Mouse (Mus musculus) MEL (cell line): ENCODE data around the gene Ank2. TPM values are rescaled to one million over a fixed set of nuclear protein-coding genes. Genes with fewer than 3 reads are reported as not detected.

ENCODE experiments used
- DNase-seq: peaks from one replicate; pipeline ENCODE4 v3.0.0; 2011; ENCODE audit warnings: low read depth, low spot score
- H3K27ac ChIP-seq: 2 replicates; pipeline ENCODE4 v1.5.1; 2012; ENCODE audit warnings: low read depth, mild to moderate bottlenecking, control low read depth, low read length, moderate library complexity; ENCODE audit not compliant: control insufficient read depth
- H3K27me3 ChIP-seq, 2 experiments: fragments of 150-350 bp in 1 of 2; sonication (generic) in 1 of 2; 2 replicates each; pipeline ENCODE4 v1.6.1; 2012; ENCODE audit warnings: low read length in 2 of 2, mild to moderate bottlenecking in 2 of 2, improper control_type of control experiment in 1 of 2, moderate library complexity in 1 of 2; ENCODE audit not compliant: insufficient read depth in 2 of 2, control insufficient read depth in 1 of 2
- H3K36me3 ChIP-seq, 2 experiments: 2 replicates each; pipeline ENCODE4 v1.6.1; 2012 to 2014; ENCODE audit warnings: low read length in 2 of 2, improper control_type of control experiment in 1 of 2, inconsistent platforms in 1 of 2, mild to moderate bottlenecking in 1 of 2; ENCODE audit not compliant: insufficient read depth in 2 of 2, control insufficient read depth in 1 of 2
- H3K4me1 ChIP-seq, 2 experiments: fragments of 150-350 bp in 1 of 2; sonication (generic) in 1 of 2; 2 replicates each; pipeline ENCODE4 v1.6.1; 2012; ENCODE audit warnings: low read length in 2 of 2, improper control_type of control experiment in 1 of 2, mild to moderate bottlenecking in 1 of 2; ENCODE audit not compliant: insufficient read depth in 2 of 2, control insufficient read depth in 1 of 2
- H3K4me3 ChIP-seq, 2 experiments: fragments of 150-350 bp in 1 of 2; sonication (generic) in 1 of 2; 2 replicates each; pipeline ENCODE4 v1.5.1; 2012; ENCODE audit warnings: low read depth in 2 of 2, low read length in 2 of 2, mild to moderate bottlenecking in 2 of 2, moderate library complexity in 2 of 2, control low read depth in 1 of 2, improper control_type of control experiment in 1 of 2; ENCODE audit not compliant: control insufficient read depth in 1 of 2, insufficient read depth in 1 of 2
- H3K79me2 ChIP-seq: 2 replicates; pipeline ENCODE4 v1.6.1; 2012; ENCODE audit warnings: mild to moderate bottlenecking, low read length, moderate library complexity; ENCODE audit not compliant: control insufficient read depth, poor library complexity, insufficient read depth
- H3K9ac ChIP-seq: 2 replicates; pipeline ENCODE4 v1.6.1; 2012; ENCODE audit warnings: low read depth, mild to moderate bottlenecking, control low read depth, low read length, moderate library complexity; ENCODE audit not compliant: control insufficient read depth, poor library complexity, severe bottlenecking
- H3K9me3 ChIP-seq: fragments of 150-350 bp; sonication (generic); replicated peaks from 2 replicates; pipeline ENCODE4 v1.6.1; 2012; ENCODE audit warnings: mild to moderate bottlenecking, low read length, improper control_type of control experiment, moderate library complexity; ENCODE audit not compliant: insufficient read depth
- CTCF ChIP-seq, 3 experiments: IDR thresholded peaks in 2 of 3; conservative IDR thresholded peaks in 1 of 3; 2 replicates each; pipeline ENCODE4 v1.5.1; 2011 to 2012; ENCODE audit warnings: low read length in 3 of 3, low read depth in 2 of 3, mild to moderate bottlenecking in 2 of 3, improper control_type of control experiment in 1 of 3, inconsistent platforms in 1 of 3, mixed read lengths in 1 of 3, moderate library complexity in 1 of 3; ENCODE audit not compliant: control insufficient read depth in 1 of 3, insufficient read depth in 1 of 3, poor library complexity in 1 of 3, severe bottlenecking in 1 of 3
- E2F4 ChIP-seq: IDR thresholded peaks from 2 replicates; pipeline ENCODE4 v1.6.1; 2011; ENCODE audit warnings: low read depth, low read length, improper control_type of control experiment, borderline replicate concordance
- GABPA ChIP-seq: IDR thresholded peaks from 2 replicates; pipeline ENCODE4 v1.6.1; 2012; ENCODE audit warnings: low read depth, mild to moderate bottlenecking, inconsistent platforms, low read length, improper control_type of control experiment, moderate library complexity
- KAT2A ChIP-seq: conservative IDR thresholded peaks from 2 replicates; pipeline ENCODE4 v1.6.1; 2012; ENCODE audit warnings: low read depth, low read length, improper control_type of control experiment, inconsistent platforms
- MAX ChIP-seq: IDR thresholded peaks from 2 replicates; pipeline ENCODE4 v1.6.1; 2011; ENCODE audit warnings: low read length, improper control_type of control experiment
- MAZ ChIP-seq: IDR thresholded peaks from 2 replicates; pipeline ENCODE4 v1.6.1; 2012; ENCODE audit warnings: low read depth, mild to moderate bottlenecking, inconsistent platforms, low read length, improper control_type of control experiment
- MYC ChIP-seq: IDR thresholded peaks from 2 replicates; pipeline ENCODE4 v1.6.1; 2011; ENCODE audit warnings: low read depth, mild to moderate bottlenecking, low read length, improper control_type of control experiment, moderate library complexity
- NELFE ChIP-seq: IDR thresholded peaks from 2 replicates; pipeline ENCODE4 v1.6.1; 2011; ENCODE audit warnings: low read depth, low read length, improper control_type of control experiment
- POLR2AphosphoS5 ChIP-seq: IDR thresholded peaks from 2 replicates; pipeline ENCODE4 v1.6.1; 2012; ENCODE audit warnings: low read depth, borderline replicate concordance, mild to moderate bottlenecking, inconsistent platforms, low read length, moderate library complexity, mixed read lengths
- SIN3A ChIP-seq: IDR thresholded peaks from 2 replicates; pipeline ENCODE4 v1.6.1; 2012; ENCODE audit warnings: low read length, improper control_type of control experiment, inconsistent platforms
- USF1 ChIP-seq: IDR thresholded peaks from 2 replicates; pipeline ENCODE4 v1.6.1; 2014; ENCODE audit warnings: low read depth, mild to moderate bottlenecking, inconsistent platforms, low read length, improper control_type of control experiment, moderate library complexity
- ZC3H11A ChIP-seq: IDR thresholded peaks from 2 replicates; pipeline ENCODE4 v1.6.1; 2012; ENCODE audit warnings: low read depth, mild to moderate bottlenecking, inconsistent platforms, low read length, improper control_type of control experiment
- ZKSCAN1 ChIP-seq: IDR thresholded peaks from 2 replicates; pipeline ENCODE4 v1.6.1; 2012; ENCODE audit warnings: low read depth, mild to moderate bottlenecking, inconsistent platforms, low read length, improper control_type of control experiment, moderate library complexity
- ZMIZ1 ChIP-seq: IDR thresholded peaks from 2 replicates; pipeline ENCODE4 v1.6.1; 2012; ENCODE audit warnings: low read depth, mild to moderate bottlenecking, inconsistent platforms, low read length, improper control_type of control experiment, moderate library complexity
- ZNF384 ChIP-seq: IDR thresholded peaks from 2 replicates; pipeline ENCODE4 v1.6.1; 2012; ENCODE audit warnings: low read depth, mild to moderate bottlenecking, inconsistent platforms, low read length, improper control_type of control experiment
- polyA plus RNA-seq, 2 experiments: library from polyadenylated mRNA; stranded (reverse) in 1 of 2; unstranded in 1 of 2; fragments of >175 nt in 1 of 2; fragments of >200 nt in 1 of 2; gene quantifications; 2 replicates each; pipeline versions ENCODE4 v1.2.1 to v1.2.4; 2012; ENCODE audit warnings: low replicate concordance in 2 of 2, low read depth in 1 of 2; ENCODE audit not compliant: insufficient read length in 2 of 2, insufficient read depth in 1 of 2, missing spikeins in 1 of 2
- total RNA-seq: library from RNA; depleted of rRNA; stranded (reverse); fragments of 300-350 nt; gene quantifications from 2 replicates; pipeline ENCODE4 v1.2.3, GENCODE M21; 2012

Ank2 gene
- total and polyA plus RNA-seq, 3 experiments = 2.7 to 4.5 TPM; not detected in 1

GRCm38 (mm10) chr3:127374190-127374710 is 124.9 kb downstream of the Ank2 start:
- no peaks in the 10 kb centered on the region for H3K9me3 ChIP-seq

GRCm38 (mm10) chr3:127371774-127372173 is 127.4 kb downstream of the Ank2 start:
- TF ChIP-seq MAZ (no peak), SIN3A (no peak), CTCF (IDR thresholded peaks at IDR 0.05 in 2 of 3, conservative IDR thresholded peaks at IDR 0.05 in 1 of 3; ENCODE audit: control insufficient read depth in 1 of 3, insufficient read depth in 1 of 3, low read depth in 2 of 3, low read length in 3 of 3, poor library complexity in 1 of 3, severe bottlenecking in 1 of 3) (peak in 2 of 3 experiments; percentile 13 to 31; a peak in 3 of 6 replicates), USF1 (no peak), ZMIZ1 (no peak), E2F4 (no peak), GABPA (no peak), ZC3H11A (no peak), KAT2A (no peak), NELFE (no peak), ZNF384 (peak; percentile 85), MYC (no peak)
- Histone ChIP-seq H3K27me3 (no peaks in the 10 kb centered on the region), H3K4me3 (no peak overlapping the region), H3K9me3 (no peaks in the 10 kb centered on the region), H3K36me3 (no peaks in the 10 kb centered on the region), H3K9ac (no peak overlapping the region), H3K79me2 (no peaks in the 10 kb centered on the region), H3K27ac (no peak overlapping the region), H3K4me1 (no peaks in the 10 kb centered on the region)
- peak; percentile 13 for DNase-seq

More at GRCm38 (mm10) chr3:127374190-127374710, 124.9 kb downstream of the Ank2 start:
- no peak for TF ChIP-seq MYC
- no peak for TF ChIP-seq MAX
- no peak for TF ChIP-seq USF1
- TF ChIP-seq MAZ = no peak
- Histone ChIP-seq H3K79me2 (no peaks in the 10 kb centered on the region), H3K36me3 (no peaks in the 10 kb centered on the region), H3K27ac (no peak overlapping the region), H3K9ac (no peak overlapping the region), H3K27me3 (no peaks in the 10 kb centered on the region), H3K4me3 (no peak overlapping the region), H3K4me1 (no peaks in the 10 kb centered on the region)
- DNase-seq = peak; percentile 36

- Histone ChIP-seq H3K79me2 (no peaks in the 10 kb centered on the region), H3K9me3 (no peaks in the 10 kb centered on the region), H3K4me3 (no peak overlapping the region), H3K36me3 (no peaks in the 10 kb centered on the region), H3K4me1 (no peaks in the 10 kb centered on the region), H3K27me3 (no peaks in the 10 kb centered on the region), H3K9ac (no peak overlapping the region), H3K27ac (no peak overlapping the region)
- no peak for TF ChIP-seq ZC3H11A
- no peak for TF ChIP-seq ZKSCAN1
- TF ChIP-seq MAZ = no peak
- no peak for TF ChIP-seq POLR2AphosphoS5
- peak; percentile 6 for DNase-seq
Observed at GRCm38 (mm10) chr3:127369529-127369928, 129.6 kb downstream of the Ank2 start.
